Mouse (Mus musculus) thymus, adult 2 months (tissue): ENCODE measurements at regions not wholly inside any gene's neighbourhood (a gene's known extent, or its start where the extent isn't known, plus 50 kb on each side); places are given as distances from the start of the nearest gene placed in this dataset.

ENCODE experiments used
- CTCF ChIP-seq: fragments of 200-500 bp; IDR thresholded peaks from 2 replicates; pipeline ENCODE4 v1.5.1; 2012; ENCODE audit warnings: mild to moderate bottlenecking, control low read depth, low read length, moderate library complexity, borderline replicate concordance; ENCODE audit not compliant: control insufficient read depth, poor library complexity, insufficient read depth; ENCODE audit errors: extremely low read depth
- POLR2A ChIP-seq: fragments of 200-500 bp; IDR thresholded peaks from 2 replicates; pipeline ENCODE4 v1.6.1; 2012; ENCODE audit warnings: mild to moderate bottlenecking, low read length, control low read depth, moderate library complexity; ENCODE audit not compliant: control insufficient read depth, poor library complexity, insufficient read depth; ENCODE audit errors: extremely low read depth

DNA sequence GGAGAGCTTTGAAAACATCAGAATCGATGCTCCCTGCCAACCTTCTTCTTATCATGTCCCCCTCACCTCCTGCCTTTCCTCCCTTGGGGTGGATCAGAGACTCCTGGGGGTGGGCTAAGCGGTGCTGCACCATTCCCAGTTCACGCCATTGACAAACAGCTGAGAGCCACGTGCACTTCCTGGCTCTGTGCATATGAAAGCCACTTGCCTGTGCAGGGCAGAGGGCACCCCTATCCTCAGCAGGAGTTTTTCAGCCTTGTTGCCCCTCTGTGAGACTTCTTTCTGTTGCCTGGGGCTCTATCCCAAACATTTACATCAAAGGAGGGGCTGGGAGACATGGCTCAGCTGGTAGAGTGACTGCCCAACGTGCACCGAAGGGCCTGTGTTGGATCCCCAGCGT, 531.1 kb upstream of the Tbx3 start:
- TF ChIP-seq CTCF = no peak
- TF ChIP-seq POLR2A = no peak
